Mouse (Mus musculus): ENCODE measurements at regions not wholly inside any gene's neighbourhood (a gene's known extent, or its start where the extent isn't known, plus 50 kb on each side); places are given as distances from the start of the nearest gene placed in this dataset.
"Not testable (repeated sequence)": the region's sequence is repeated elsewhere in the genome, so short reads cannot be mapped to it uniquely, and the experiment has no call there.

GRCm38 (mm10) chr8:26627191-26627891, 349.8 kb upstream of the Zfp703 start:
- Histone ChIP-seq H3K9me3 (replicated peaks) (no peaks in the 10 kb centered on the region), H3K4me2 (no peak overlapping the region), H3K27ac (no peak overlapping the region), H3K4me1 (replicated peaks) (no peaks in the 10 kb centered on the region), H3K27me3 (no peaks in the 10 kb centered on the region), H3K4me3 (replicated peaks) (no peak overlapping the region), H3K9ac (no peak overlapping the region), H3K36me3 (no peaks in the 10 kb centered on the region)
- WGBS (ENCODE audit: insufficient replicate concordance): 54% methylated on average over 12 of the region's 18 CpGs
- ATAC-seq (ENCODE audit: low read depth) (no peak), DNase-seq (no peak)

DNA sequence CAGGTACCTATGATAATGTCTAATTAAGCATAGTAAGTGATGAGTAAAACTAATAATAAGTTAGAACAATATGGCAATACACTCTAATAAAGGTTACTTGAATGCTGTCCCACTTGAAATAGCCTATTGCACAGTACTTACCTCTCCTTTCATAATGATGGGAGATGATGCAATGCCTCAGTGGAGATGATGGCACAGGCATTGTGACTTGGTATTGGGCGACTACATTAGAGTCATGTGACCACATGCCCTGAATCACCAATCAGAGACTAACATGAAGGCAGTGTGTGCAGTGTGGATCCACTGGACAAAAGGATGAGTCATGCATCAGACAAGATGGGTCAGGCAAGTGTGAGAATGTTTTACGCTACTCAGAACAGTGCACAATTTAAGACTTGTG, 346.6 kb upstream of the Zfp703 start:
- Histone ChIP-seq H3K4me1 (replicated peaks) (no peaks in the 10 kb centered on the region), H3K27ac (no peak overlapping the region), H3K4me2 (no peak overlapping the region), H3K27me3 (no peaks in the 10 kb centered on the region), H3K36me3 (no peaks in the 10 kb centered on the region), H3K9me3 (replicated peaks) (no peaks in the 10 kb centered on the region), H3K4me3 (replicated peaks) (no peak overlapping the region), H3K9ac (no peak overlapping the region)
- WGBS (ENCODE audit: insufficient replicate concordance): 64% methylated on average over 2 of the region's 2 CpGs
- DNase-seq: no peak
- ATAC-seq (ENCODE audit: low read depth): no peak

DNA sequence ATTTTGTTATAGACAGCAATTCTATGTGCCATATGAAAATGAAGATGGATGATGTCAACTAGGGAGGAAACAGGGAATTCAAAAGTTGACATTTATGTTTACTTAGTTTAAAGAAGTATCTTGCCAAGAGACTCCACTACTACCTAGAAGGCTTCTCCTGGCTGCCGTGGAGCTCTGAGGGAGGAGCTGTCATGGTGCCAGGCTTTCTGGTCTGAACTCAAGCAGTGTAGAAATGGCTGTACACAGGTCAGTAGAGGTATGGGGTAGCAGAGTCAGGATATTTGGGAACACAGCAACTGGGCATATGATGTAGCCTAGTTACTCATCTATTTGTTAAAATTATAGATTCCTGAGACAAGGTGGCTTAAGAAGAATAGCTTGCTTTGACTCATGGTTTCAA, 341.4 kb upstream of the Zfp703 start:
- Histone ChIP-seq H3K4me2 (no peak overlapping the region), H3K4me1 (replicated peaks) (no peaks in the 10 kb centered on the region), H3K27ac (no peak overlapping the region), H3K36me3 (no peaks in the 10 kb centered on the region), H3K9me3 (replicated peaks) (no peaks in the 10 kb centered on the region), H3K27me3 (no peaks in the 10 kb centered on the region), H3K9ac (no peak overlapping the region), H3K4me3 (replicated peaks) (no peak overlapping the region)
- DNase-seq (no peak), ATAC-seq (ENCODE audit: low read depth) (no peak)
- WGBS (ENCODE audit: insufficient replicate concordance): 64% methylated on average over 1 of the region's 1 CpGs

DNA sequence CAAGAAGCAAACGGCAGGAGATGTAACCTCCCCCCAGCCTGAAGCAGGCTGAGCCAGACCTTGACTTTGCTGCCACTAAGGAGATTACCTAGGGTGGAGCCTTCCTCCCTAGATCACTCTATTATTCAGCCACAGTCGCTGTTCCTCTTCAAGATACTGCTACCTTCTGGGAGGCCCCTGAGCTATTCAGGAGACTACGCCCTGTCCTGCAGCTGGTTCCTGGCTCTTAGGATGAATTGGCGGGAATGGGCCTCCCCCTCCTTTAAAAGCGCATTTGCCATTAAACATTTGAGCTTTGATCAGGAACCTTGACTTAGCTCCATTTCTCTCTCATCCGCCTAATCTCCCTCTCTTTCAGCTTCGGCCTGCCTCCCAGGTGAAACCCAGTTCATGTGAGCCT, 331.8 kb upstream of the Zfp703 start:
- H3K4me3 ChIP-seq (replicated peaks); H3K27me3 ChIP-seq; H3K4me2 ChIP-seq; H3K36me3 ChIP-seq; H3K27ac ChIP-seq; H3K9ac ChIP-seq; H3K4me1 ChIP-seq (replicated peaks); ATAC-seq (ENCODE audit: low read depth); H3K9me3 ChIP-seq (replicated peaks); DNase-seq: not testable (repeated sequence)
- WGBS (ENCODE audit: insufficient replicate concordance): 60% methylated on average over 7 of the region's 7 CpGs

- Histone ChIP-seq H3K9me3 (replicated peaks) (no peaks in the 10 kb centered on the region), H3K9ac (no peak overlapping the region), H3K4me1 (replicated peaks) (no peaks in the 10 kb centered on the region), H3K4me3 (replicated peaks) (no peak overlapping the region), H3K4me2 (no peak overlapping the region), H3K27me3 (no peaks in the 10 kb centered on the region), H3K27ac (no peak overlapping the region), H3K36me3 (no peaks in the 10 kb centered on the region)
- ATAC-seq (ENCODE audit: low read depth) (no peak), DNase-seq (no peak)
- WGBS (ENCODE audit: insufficient replicate concordance): 14% methylated on average over 1 of the region's 1 CpGs
These were observed 326.8 kb upstream of the Zfp703 start for GRCm38 (mm10) chr8:26650287-26650686.

GRCm38 (mm10) chr8:26655897-26656296, 321.2 kb upstream of the Zfp703 start:
- Histone ChIP-seq H3K36me3 (no peaks in the 10 kb centered on the region), H3K4me1 (replicated peaks) (no peaks in the 10 kb centered on the region), H3K27me3 (no peaks in the 10 kb centered on the region), H3K9me3 (replicated peaks) (no peaks in the 10 kb centered on the region), H3K4me3 (replicated peaks) (no peak overlapping the region), H3K9ac (no peak overlapping the region), H3K27ac (no peak overlapping the region), H3K4me2 (no peak overlapping the region)
- no peak for DNase-seq
- ATAC-seq (ENCODE audit: low read depth): no peak
- 29% methylated on average over 8 of the region's 8 CpGs for WGBS (ENCODE audit: insufficient replicate concordance)

DNA sequence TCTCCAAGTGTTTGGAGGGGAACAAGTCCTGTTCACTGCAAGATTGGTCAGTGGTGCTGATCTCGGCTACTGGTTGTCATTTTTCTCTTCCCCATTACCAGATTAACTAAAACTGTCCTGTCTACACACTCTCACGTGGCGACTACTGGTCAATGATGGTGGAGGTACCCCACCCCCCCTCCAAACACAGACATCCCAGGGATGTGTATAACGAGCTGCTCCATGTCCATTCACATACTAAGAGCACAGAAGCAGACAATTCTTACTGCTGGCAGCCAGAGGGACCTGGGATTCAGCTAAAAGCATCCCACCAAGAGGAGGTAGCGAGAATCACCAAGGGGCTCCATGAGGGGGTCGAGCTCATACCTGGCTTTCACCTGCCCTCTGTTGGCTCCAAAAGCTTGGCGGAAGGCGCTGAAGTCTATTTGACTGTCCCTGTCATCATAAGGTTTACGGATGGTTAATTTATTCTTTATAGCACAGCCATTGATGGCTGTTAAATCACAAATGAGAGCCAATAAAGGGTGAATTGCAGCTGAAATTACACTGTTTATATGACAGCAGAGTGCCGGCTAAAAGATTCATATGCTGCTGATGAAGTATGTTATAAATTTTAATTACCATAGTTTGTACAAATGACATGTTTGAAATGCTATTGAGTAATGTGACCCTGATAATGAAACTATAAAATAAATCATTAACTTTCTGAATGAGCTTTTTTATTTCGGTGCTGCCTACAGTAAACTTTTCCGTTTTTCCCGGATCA, 320.6 kb upstream of the Zfp703 start:
- ATAC-seq (ENCODE audit: low read depth) (no peak), DNase-seq (no peak)
- Histone ChIP-seq H3K27ac (no peak overlapping the region), H3K4me3 (replicated peaks) (no peak overlapping the region), H3K9ac (no peak overlapping the region), H3K4me2 (no peak overlapping the region), H3K36me3 (no peaks in the 10 kb centered on the region), H3K9me3 (replicated peaks) (no peaks in the 10 kb centered on the region), H3K4me1 (replicated peaks) (no peaks in the 10 kb centered on the region), H3K27me3 (no peaks in the 10 kb centered on the region)
- WGBS (ENCODE audit: insufficient replicate concordance): 63% methylated on average over 13 of the region's 13 CpGs

GRCm38 (mm10) chr8:26659381-26659780, 317.7 kb upstream of the Zfp703 start:
- Histone ChIP-seq H3K9ac (no peak overlapping the region), H3K4me2 (no peak overlapping the region), H3K4me1 (replicated peaks) (no peaks in the 10 kb centered on the region), H3K9me3 (replicated peaks) (no peaks in the 10 kb centered on the region), H3K27ac (no peak overlapping the region), H3K36me3 (no peaks in the 10 kb centered on the region), H3K4me3 (replicated peaks) (no peak overlapping the region), H3K27me3 (no peaks in the 10 kb centered on the region)
- ATAC-seq (ENCODE audit: low read depth) (no peak), DNase-seq (no peak)
- WGBS (ENCODE audit: insufficient replicate concordance): 33% methylated on average over 1 of the region's 1 CpGs

- Histone ChIP-seq H3K4me2 (no peak overlapping the region), H3K27ac (no peak overlapping the region), H3K4me1 (replicated peaks) (no peaks in the 10 kb centered on the region), H3K9ac (no peak overlapping the region), H3K4me3 (replicated peaks) (no peak overlapping the region), H3K9me3 (replicated peaks) (no peaks in the 10 kb centered on the region), H3K36me3 (no peaks in the 10 kb centered on the region), H3K27me3 (no peaks in the 10 kb centered on the region)
- ATAC-seq (ENCODE audit: low read depth) (no peak), DNase-seq (no peak)
- WGBS (ENCODE audit: insufficient replicate concordance): 58% methylated on average over 3 of the region's 3 CpGs
These were observed 307.6 kb upstream of the Zfp703 start for GRCm38 (mm10) chr8:26669541-26669940.

DNA sequence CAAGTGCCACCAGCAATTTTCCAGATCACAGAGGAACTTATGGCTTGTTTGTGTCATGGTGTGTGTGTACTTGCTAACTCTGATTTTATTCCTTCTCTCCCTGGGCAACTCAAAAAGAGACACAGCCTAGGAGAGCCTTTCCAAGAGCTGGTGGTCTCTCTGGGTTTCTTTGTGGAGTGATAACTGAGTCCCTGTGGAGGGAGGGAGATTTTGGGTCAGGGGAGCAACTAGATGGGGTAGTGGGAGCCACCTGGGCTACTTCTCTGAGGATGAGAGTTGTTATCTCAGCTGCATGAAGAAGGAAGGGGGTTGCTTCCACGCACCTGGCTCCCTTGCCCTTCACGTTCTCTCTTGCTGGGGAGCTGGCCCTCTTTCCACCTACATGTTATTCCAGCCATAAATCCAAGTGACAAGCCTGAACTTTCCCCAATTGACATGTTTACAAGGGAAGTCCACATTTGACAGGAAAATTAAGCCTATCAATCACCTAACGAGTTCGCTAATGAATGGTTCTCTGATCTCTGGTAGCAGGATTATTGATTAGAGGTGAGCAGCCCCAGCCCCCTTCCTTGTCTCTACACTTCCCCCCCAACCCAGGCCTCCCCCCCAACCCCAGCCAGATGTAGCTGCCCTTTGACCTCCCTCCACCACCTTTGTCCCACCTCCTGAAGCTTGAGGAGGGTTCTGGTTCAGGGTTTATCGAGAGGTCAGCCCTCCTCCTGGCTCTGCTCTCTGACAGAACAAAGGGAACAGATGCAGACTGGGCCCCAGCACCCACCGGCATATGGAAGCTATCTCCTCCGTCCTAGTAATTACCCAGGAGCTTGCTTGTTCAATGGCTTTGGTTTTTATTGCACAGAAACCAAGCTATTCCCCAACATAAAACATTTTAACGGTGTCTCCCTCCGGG, 304.4 kb upstream of the Zfp703 start:
- ATAC-seq (ENCODE audit: low read depth): no peak
- H3K36me3 ChIP-seq: no peaks in the 10 kb centered on the region
- no peaks in the 10 kb centered on the region for H3K27me3 ChIP-seq
- no peaks in the 10 kb centered on the region for H3K4me1 ChIP-seq (replicated peaks)
- no peak overlapping the region for H3K9ac ChIP-seq
- H3K9me3 ChIP-seq (replicated peaks): no peaks in the 10 kb centered on the region
- H3K4me2 ChIP-seq: no peak overlapping the region
- H3K27ac ChIP-seq: no peak overlapping the region
- no peak overlapping the region for H3K4me3 ChIP-seq (replicated peaks)
- no peak for DNase-seq
- WGBS (ENCODE audit: insufficient replicate concordance): 48% methylated on average over 9 of the region's 9 CpGs

DNA sequence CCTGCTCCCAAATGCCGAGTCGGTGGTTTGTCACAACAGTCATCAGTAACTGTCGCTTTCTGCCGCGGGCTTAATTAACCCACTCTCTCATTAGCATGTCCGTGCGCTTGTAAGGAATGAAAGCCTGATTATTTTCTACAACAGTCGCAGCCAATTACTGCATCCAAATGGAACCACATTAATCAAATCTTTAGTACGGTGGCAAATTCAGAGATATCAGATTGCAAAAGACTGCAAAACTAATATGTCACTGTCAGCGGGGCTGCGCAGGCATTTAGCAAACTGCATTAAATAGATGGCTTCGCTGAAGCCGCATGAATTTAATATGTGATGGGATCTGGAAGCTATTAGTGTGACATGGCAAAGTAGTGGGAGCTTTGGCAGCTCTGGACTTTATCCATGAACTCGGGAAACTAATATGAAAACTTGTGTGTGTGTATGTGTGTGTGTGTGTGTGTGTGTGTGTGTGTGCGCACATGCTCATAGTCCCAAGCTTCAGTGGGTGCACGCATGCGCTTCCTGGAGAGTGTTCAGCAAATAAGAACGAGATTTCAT, 299.5 kb upstream of the Zfp703 start:
- no peak overlapping the region for H3K9ac ChIP-seq
- ATAC-seq (ENCODE audit: low read depth): no peak
- H3K27ac ChIP-seq: no peak overlapping the region
- DNase-seq: no peak
- H3K27me3 ChIP-seq: no peaks in the 10 kb centered on the region
- no peaks in the 10 kb centered on the region for H3K4me1 ChIP-seq (replicated peaks)
- no peak overlapping the region for H3K4me3 ChIP-seq (replicated peaks)
- WGBS (ENCODE audit: insufficient replicate concordance): 76% methylated on average over 18 of the region's 18 CpGs
- no peaks in the 10 kb centered on the region for H3K36me3 ChIP-seq
- no peaks in the 10 kb centered on the region for H3K9me3 ChIP-seq (replicated peaks)
- H3K4me2 ChIP-seq: no peak overlapping the region

Data from liver, embryonic 13.5 days (tissue).